Comparison of ENCODE assay signal across 8 mouse cellular contexts in the genomic region with DNA sequence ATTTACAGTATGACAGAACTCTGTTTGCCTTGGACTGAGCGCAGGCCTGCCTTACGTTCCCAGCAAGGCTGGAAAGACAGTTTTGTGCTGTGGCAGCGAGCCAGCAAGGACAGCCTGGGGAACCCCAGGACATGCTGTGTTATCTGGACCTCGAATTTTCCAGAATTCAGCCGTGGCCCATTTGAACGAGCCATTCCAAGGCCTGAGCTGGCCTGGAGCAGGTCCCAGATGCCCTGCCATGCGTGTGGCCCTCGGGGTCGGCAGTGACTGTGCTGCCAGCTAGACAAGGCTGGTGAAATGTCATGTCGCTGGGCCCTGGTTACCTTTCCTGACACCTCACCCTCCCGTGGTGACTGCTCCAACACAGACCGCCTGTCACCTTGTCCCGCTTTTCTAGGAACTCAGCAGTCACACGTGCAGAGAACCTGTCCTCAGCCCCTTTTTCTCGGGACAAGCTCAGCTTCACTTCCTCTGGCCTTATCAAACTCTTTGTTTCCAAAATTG.
DNase-seq lines count a peak whose midpoint lies in the region; ATAC-seq and TF ChIP-seq lines count a peak whose summit lies in the region.

No protein-coding gene starts in this region.

- 67% methylated on average over 15 of the region's 15 CpGs for WGBS in hindbrain, embryonic 15.5 days
- WGBS in hindbrain, embryonic 11.5 days, result 77% methylated on average over 15 of the region's 15 CpGs
- 59% methylated on average over 15 of the region's 15 CpGs for WGBS in stomach, embryonic 14.5 days
- 56% methylated on average over 15 of the region's 15 CpGs for WGBS in stomach, postnatal 0 days
- 28% methylated on average over 15 of the region's 15 CpGs for WGBS in heart, embryonic 11.5 days (ENCODE audit: insufficient replicate concordance)
- 63% methylated on average over 15 of the region's 15 CpGs for WGBS in liver, embryonic 16.5 days (ENCODE audit: insufficient replicate concordance)
- 82% methylated on average over 15 of the region's 15 CpGs for WGBS in forebrain, embryonic 11.5 days

- DNase-seq in hindbrain, embryonic 11.5 days (ENCODE audit: low spot score), result no peak
- no peak for DNase-seq in stomach, postnatal 0 days (ENCODE audit: low spot score)
- DNase-seq in layer of hippocampus, postnatal 25 days (ENCODE audit: extremely low spot score in 1 of 2, low spot score in 1 of 2), result no peak
- no peak for DNase-seq in forebrain, embryonic 11.5 days (ENCODE audit: low spot score)

- no peak overlapping the region for H3K4me3 ChIP-seq in hindbrain, embryonic 15.5 days
- H3K4me3 ChIP-seq in hindbrain, embryonic 11.5 days (ENCODE audit: low read depth, low read length), result no peak overlapping the region
- no peak overlapping the region for H3K4me3 ChIP-seq in stomach, embryonic 14.5 days (ENCODE audit: low read depth, low read length)
- H3K4me3 ChIP-seq in stomach, postnatal 0 days (ENCODE audit: low read depth, low read length), result no peak overlapping the region
- no peak overlapping the region for H3K4me3 ChIP-seq in heart, embryonic 11.5 days (ENCODE audit: low read depth, low read length)
- no peak overlapping the region for H3K4me3 ChIP-seq in liver, embryonic 16.5 days (ENCODE audit: low read depth, low read length)
- H3K4me3 ChIP-seq in forebrain, embryonic 11.5 days (ENCODE audit: low read depth, low read length), result no peak overlapping the region

- TF ChIP-seq CTCF in stomach, postnatal 0 days (IDR thresholded peaks at IDR 0.05; ENCODE audit: low read depth), result no peak

- no peak for TF ChIP-seq EP300 in stomach, postnatal 0 days (optimal IDR thresholded peaks at IDR 0.05)

- H3K27ac ChIP-seq in hindbrain, embryonic 15.5 days (replicated peaks), result no peak overlapping the region
- no peak overlapping the region for H3K27ac ChIP-seq in hindbrain, embryonic 11.5 days (ENCODE audit: low read depth, low read length)
- H3K27ac ChIP-seq in stomach, embryonic 14.5 days (ENCODE audit: low read length), result no peak overlapping the region
- H3K27ac ChIP-seq in stomach, postnatal 0 days (replicated peaks), result no peak overlapping the region
- H3K27ac ChIP-seq in heart, embryonic 11.5 days (ENCODE audit: low read depth, low read length), result peak overlapping the region; percentile 66
- 0 out of 2 replicates have a peak overlapping the region, but pooled peaks have one; percentile 5 for H3K27ac ChIP-seq in liver, embryonic 16.5 days (ENCODE audit: low read length)
- H3K27ac ChIP-seq in forebrain, embryonic 11.5 days (ENCODE audit: low read depth, low read length), result no peak overlapping the region

- H3K9ac ChIP-seq in hindbrain, embryonic 15.5 days, result no peak overlapping the region
- H3K9ac ChIP-seq in hindbrain, embryonic 11.5 days (ENCODE audit: low read depth, low read length), result no peak overlapping the region
- no peak overlapping the region for H3K9ac ChIP-seq in stomach, embryonic 14.5 days (replicated peaks; ENCODE audit: low read depth, low read length)
- no peak overlapping the region for H3K9ac ChIP-seq in stomach, postnatal 0 days (ENCODE audit: low read length)
- H3K9ac ChIP-seq in heart, embryonic 11.5 days (ENCODE audit: low read depth, low read length), result no peak overlapping the region
- H3K9ac ChIP-seq in liver, embryonic 16.5 days (ENCODE audit: low read depth, low read length), result no peak overlapping the region
- no peak overlapping the region for H3K9ac ChIP-seq in forebrain, embryonic 11.5 days (ENCODE audit: low read length)

- no peak overlapping the region for H3K4me2 ChIP-seq in hindbrain, embryonic 15.5 days
- no peak overlapping the region for H3K4me2 ChIP-seq in hindbrain, embryonic 11.5 days (replicated peaks; ENCODE audit: low read depth, low read length)
- no peak overlapping the region for H3K4me2 ChIP-seq in stomach, embryonic 14.5 days (replicated peaks; ENCODE audit: low read depth, low read length)
- no peak overlapping the region for H3K4me2 ChIP-seq in stomach, postnatal 0 days (replicated peaks; ENCODE audit: low read depth)
- H3K4me2 ChIP-seq in heart, embryonic 11.5 days, result peak overlapping the region; percentile 11
- no peak overlapping the region for H3K4me2 ChIP-seq in liver, embryonic 16.5 days (ENCODE audit: low read depth, low read length)
- H3K4me2 ChIP-seq in forebrain, embryonic 11.5 days (ENCODE audit: low read depth, low read length, severe bottlenecking), result no peak overlapping the region

- no peaks in the 10 kb centered on the region for H3K9me3 ChIP-seq in hindbrain, embryonic 15.5 days
- H3K9me3 ChIP-seq in hindbrain, embryonic 11.5 days (ENCODE audit: control insufficient read depth, low read length), result no peaks in the 10 kb centered on the region
- H3K9me3 ChIP-seq in stomach, embryonic 14.5 days (ENCODE audit: control insufficient read depth, low read depth, low read length), result no peaks in the 10 kb centered on the region
- H3K9me3 ChIP-seq in stomach, postnatal 0 days (ENCODE audit: control insufficient read depth, low read length), result no peaks in the 10 kb centered on the region
- no peaks in the 10 kb centered on the region for H3K9me3 ChIP-seq in heart, embryonic 11.5 days (replicated peaks; ENCODE audit: control insufficient read depth, low read length)
- no peaks in the 10 kb centered on the region for H3K9me3 ChIP-seq in liver, embryonic 16.5 days (replicated peaks; ENCODE audit: control insufficient read depth, low read length)
- H3K9me3 ChIP-seq in forebrain, embryonic 11.5 days (ENCODE audit: control insufficient read depth, low read length), result no peaks in the 10 kb centered on the region

- no peaks in the 10 kb centered on the region for H3K36me3 ChIP-seq in hindbrain, embryonic 15.5 days
- H3K36me3 ChIP-seq in hindbrain, embryonic 11.5 days (ENCODE audit: control insufficient read depth, insufficient read depth, low read length), result no peaks in the 10 kb centered on the region
- H3K36me3 ChIP-seq in stomach, embryonic 14.5 days (ENCODE audit: control insufficient read depth, insufficient read depth, low read length), result no peaks in the 10 kb centered on the region; the same call in 1 of the 2 replicates
- H3K36me3 ChIP-seq in stomach, postnatal 0 days (ENCODE audit: control insufficient read depth, insufficient read depth, low read length), result no peaks in the 10 kb centered on the region
- H3K36me3 ChIP-seq in heart, embryonic 11.5 days (ENCODE audit: control insufficient read depth, insufficient read depth, low read length), result no peaks in the 10 kb centered on the region
- H3K36me3 ChIP-seq in liver, embryonic 16.5 days (ENCODE audit: control insufficient read depth, insufficient read depth), result no peaks in the 10 kb centered on the region
- H3K36me3 ChIP-seq in forebrain, embryonic 11.5 days (ENCODE audit: control insufficient read depth, insufficient read depth, low read length), result no peaks in the 10 kb centered on the region

- peaks cover 7% of the 10 kb centered on the region; the same call in 1 of the 2 replicates for H3K27me3 ChIP-seq in hindbrain, embryonic 15.5 days
- peaks cover 3% of the 10 kb centered on the region; the same call in 1 of the 2 replicates for H3K27me3 ChIP-seq in hindbrain, embryonic 11.5 days (ENCODE audit: control insufficient read depth, insufficient read depth, low read length)
- H3K27me3 ChIP-seq in stomach, embryonic 14.5 days (ENCODE audit: control insufficient read depth, insufficient read depth, low read length), result no peaks in the 10 kb centered on the region
- no peaks in the 10 kb centered on the region for H3K27me3 ChIP-seq in stomach, postnatal 0 days (ENCODE audit: control insufficient read depth, insufficient read depth, low read length)
- H3K27me3 ChIP-seq in heart, embryonic 11.5 days (ENCODE audit: control insufficient read depth, insufficient read depth, low read length), result no peaks in the 10 kb centered on the region
- H3K27me3 ChIP-seq in liver, embryonic 16.5 days (ENCODE audit: control insufficient read depth, insufficient read depth, low read depth, low read length), result no peaks in the 10 kb centered on the region
- peaks cover 9% of the 10 kb centered on the region; the same call in 1 of the 2 replicates for H3K27me3 ChIP-seq in forebrain, embryonic 11.5 days (ENCODE audit: control insufficient read depth, insufficient read depth, low read length)

- H3K4me1 ChIP-seq in hindbrain, embryonic 15.5 days (replicated peaks), result peaks cover 15% of the 10 kb centered on the region
- 0 out of 2 replicates have a peak, but pooled peaks cover 3% of the 10 kb centered on the region for H3K4me1 ChIP-seq in hindbrain, embryonic 11.5 days (replicated peaks; ENCODE audit: control insufficient read depth, insufficient read depth, low read length)
- H3K4me1 ChIP-seq in stomach, embryonic 14.5 days (ENCODE audit: control insufficient read depth, insufficient read depth, low read length), result peaks cover 17% of the 10 kb centered on the region; the same call in 1 of the 2 replicates
- H3K4me1 ChIP-seq in stomach, postnatal 0 days (replicated peaks; ENCODE audit: control insufficient read depth, insufficient read depth), result no peaks in the 10 kb centered on the region
- peaks cover 56% of the 10 kb centered on the region for H3K4me1 ChIP-seq in heart, embryonic 11.5 days (ENCODE audit: control insufficient read depth, insufficient read depth, low read length)
- H3K4me1 ChIP-seq in liver, embryonic 16.5 days (ENCODE audit: control insufficient read depth, low read depth, low read length), result peaks cover 33% of the 10 kb centered on the region
- H3K4me1 ChIP-seq in forebrain, embryonic 11.5 days (replicated peaks; ENCODE audit: control insufficient read depth, insufficient read depth, low read length), result peaks cover 5% of the 10 kb centered on the region; the same call in 1 of the 2 replicates

- 0 out of 2 replicates have a peak, but pooled peaks have one; percentile 11 for ATAC-seq in hindbrain, embryonic 15.5 days (ENCODE audit: low FRiP score, low read depth)
- no peak for ATAC-seq in hindbrain, embryonic 11.5 days (ENCODE audit: low FRiP score)
- ATAC-seq in stomach, embryonic 14.5 days (ENCODE audit: insufficient number of reproducible peaks, insufficient read depth, low FRiP score, low read depth), result 0 out of 2 replicates have a peak, but pooled peaks have one; percentile 14
- ATAC-seq in stomach, postnatal 0 days (ENCODE audit: low FRiP score, low TSS enrichment), result no peak
- ATAC-seq in heart, embryonic 11.5 days (replicated peaks; ENCODE audit: insufficient number of reproducible peaks, low FRiP score, low TSS enrichment), result peak; percentile 75
- no peak for ATAC-seq in liver, embryonic 16.5 days (ENCODE audit: low read depth)
- ATAC-seq in forebrain, embryonic 11.5 days (replicated peaks; ENCODE audit: low FRiP score), result no peak

Comparison
In these comparisons a context has a peak if more than half of its experiments do, and no peak if none do; other contexts are left out.
1. ATAC-seq: peak in hindbrain, embryonic 15.5 days (single experiment), stomach, embryonic 14.5 days (single experiment) and heart, embryonic 11.5 days (single experiment); none in hindbrain, embryonic 11.5 days (single experiment), stomach, postnatal 0 days (single experiment), liver, embryonic 16.5 days (single experiment) and forebrain, embryonic 11.5 days (single experiment).
2. H3K27ac ChIP-seq: peak in heart, embryonic 11.5 days (single experiment) and liver, embryonic 16.5 days (single experiment); none in hindbrain, embryonic 15.5 days (single experiment), hindbrain, embryonic 11.5 days (single experiment), stomach, embryonic 14.5 days (single experiment), stomach, postnatal 0 days (single experiment) and forebrain, embryonic 11.5 days (single experiment).